Mouse (Mus musculus) c-Kit-negative CD71-positive TER-119-positive erythroid progenitor cells, embryonic 14.5 days (primary cell): ENCODE measurements around the gene Vmn1r7.
"Not testable (repeated sequence)": the region's sequence is repeated elsewhere in the genome, so short reads cannot be mapped to it uniquely, and the experiment has no call there.

ENCODE experiments used
- DNase-seq: peaks from one replicate; pipeline ENCODE4 v3.0.0-alpha.2; 2013; ENCODE audit warnings: low read depth, low spot score

Gene Vmn1r7

GRCm38 (mm10) chr6:57025224-57025623 lies at the start of gene Vmn1r7:
Vmn1r7 (minus strand) TSS chr6:57025324.
- DNase-seq, result not testable (repeated sequence)

- no peak for DNase-seq
Observed at GRCm38 (mm10) chr6:57066487-57066886, 41.4 kb upstream of the Vmn1r7 start, which contains the start of gene Vmn1r9. Vmn1r9 (plus strand) TSS chr6:57066787.

GRCm38 (mm10) chr6:57063730-57064129 lies 38.6 kb upstream of the Vmn1r7 start:
- peak; percentile 2 for DNase-seq

- no peak for DNase-seq
Observed at GRCm38 (mm10) chr6:57034674-57035073, 9.6 kb upstream of the Vmn1r7 start.

- DNase-seq, result no peak
Observed at GRCm38 (mm10) chr6:57031984-57032383, 6.9 kb upstream of the Vmn1r7 start, which contains the start of gene Vmn1r8. Vmn1r8 (plus strand) TSS chr6:57032284.

- DNase-seq, result no peak
Observed at GRCm38 (mm10) chr6:56996943-56997342, 28.2 kb downstream of the Vmn1r7 start, which contains the start of gene Vmn1r6. Vmn1r6 (plus strand) TSS chr6:56997243.
